In the genomic region with DNA sequence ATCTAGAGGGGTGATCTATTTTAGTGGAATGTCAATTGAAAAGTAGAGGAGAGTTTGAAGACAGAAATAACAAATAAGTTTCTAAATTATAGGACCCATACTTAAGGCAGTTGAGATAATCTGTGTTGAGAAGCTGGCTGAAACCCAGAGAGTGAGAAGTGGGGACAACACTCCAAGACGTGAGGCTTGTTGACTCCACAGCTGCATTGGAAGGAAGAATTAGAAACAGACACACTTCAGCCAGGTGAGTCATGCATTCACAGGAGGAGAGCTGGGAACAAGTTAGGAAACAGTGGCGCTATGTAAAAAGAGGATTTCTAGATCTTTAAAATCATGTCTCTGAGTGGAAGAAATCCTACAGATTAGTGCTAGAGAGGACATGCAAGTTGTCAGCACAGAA, we compare ENCODE assay signal across 24 mouse cellular contexts.
"Had no signal": no experiment of that assay in that cellular context is flagged by ENCODE, and none has a peak within 500 bp of the region (broad histone marks: within the 10 kb centered on the region; RNA-seq: fewer than 3 reads in every experiment).

No protein-coding gene starts in this region.

- H3K4me1 ChIP-seq: heart, embryonic 13.5 days; heart, embryonic 15.5 days; hindbrain, embryonic 13.5 days; hindbrain, embryonic 15.5 days; kidney, embryonic 15.5 days; limb, embryonic 10.5 days; limb, embryonic 12.5 days had no signal

- H3K9me3 ChIP-seq: heart, embryonic 13.5 days; heart, embryonic 15.5 days; hindbrain, embryonic 13.5 days; hindbrain, embryonic 15.5 days; kidney, embryonic 15.5 days; limb, embryonic 10.5 days; limb, embryonic 12.5 days had no signal

- H3K4me3 ChIP-seq: heart, adult 2 months; heart, embryonic 13.5 days; heart, embryonic 15.5 days; hindbrain, embryonic 13.5 days; hindbrain, embryonic 15.5 days; kidney, embryonic 15.5 days; left cerebral cortex, adult 2 months; limb, embryonic 10.5 days; limb, embryonic 12.5 days had no signal

- H3K27ac ChIP-seq: heart, adult 2 months; heart, embryonic 13.5 days; heart, embryonic 15.5 days; hindbrain, embryonic 13.5 days; hindbrain, embryonic 15.5 days; hindbrain, postnatal 0 days; kidney, embryonic 15.5 days; kidney, postnatal 0 days; left cerebral cortex, adult 2 months; limb, embryonic 10.5 days; limb, embryonic 12.5 days had no signal

- ATAC-seq: forebrain, postnatal 0 days; hindbrain, postnatal 0 days; intestine, embryonic 16.5 days had no signal

- H3K27me3 ChIP-seq: heart, embryonic 13.5 days; heart, embryonic 15.5 days; hindbrain, embryonic 13.5 days; hindbrain, embryonic 15.5 days; kidney, embryonic 15.5 days; limb, embryonic 12.5 days had no signal

- DNase-seq: forebrain, postnatal 0 days; gastrocnemius, postnatal 14 days; gastrocnemius, postnatal 36 days; heart, adult 11 months; heart, adult 2 months; heart, postnatal 14 days; heart, postnatal 36 days; kidney, adult 11 months; kidney, adult 2 months; kidney, adult 9 months; kidney, postnatal 14 days; kidney, postnatal 36 days had no signal

- H3K9ac ChIP-seq: forebrain, postnatal 0 days; heart, embryonic 13.5 days; heart, embryonic 15.5 days; hindbrain, embryonic 13.5 days; hindbrain, embryonic 15.5 days; kidney, embryonic 15.5 days; limb, embryonic 12.5 days had no signal

- H3K4me2 ChIP-seq: heart, embryonic 11.5 days; heart, embryonic 13.5 days; heart, embryonic 15.5 days; hindbrain, embryonic 13.5 days; hindbrain, embryonic 15.5 days; kidney, embryonic 15.5 days; limb, embryonic 12.5 days had no signal
